Mouse (Mus musculus) forebrain, postnatal 0 days (tissue): ENCODE data around the gene Olfr1377. TPM values are rescaled to one million over a fixed set of nuclear protein-coding genes. Genes with fewer than 3 reads are reported as not detected.

Source experiments
- ATAC-seq: fragments of 200-750 bp; cut with Nextera tagmentation; 2 replicates; pipeline ENCODE4 v1.8.0; 2017; ENCODE audit warnings: mild to moderate bottlenecking, moderate library complexity
- DNase-seq: peaks from one replicate; pipeline ENCODE4 v3.0.0-alpha.2; 2015
- H3K27ac ChIP-seq: fragments of 300-500 bp; sonication (generic); 2 replicates; pipeline ENCODE4 v1.5.1; 2014; ENCODE audit warnings: low read depth, mild to moderate bottlenecking, antibody characterized with exemption, low read length, moderate library complexity, mixed read lengths
- H3K27me3 ChIP-seq: fragments of 300-500 bp; sonication (generic); 2 replicates; pipeline ENCODE4 v1.6.1; 2014; ENCODE audit warnings: mild to moderate bottlenecking, low read length, mixed read lengths; ENCODE audit not compliant: insufficient read depth
- H3K36me3 ChIP-seq: fragments of 300-500 bp; sonication (generic); 2 replicates; pipeline ENCODE4 v1.6.1; 2014; ENCODE audit warnings: mild to moderate bottlenecking, moderate library complexity; ENCODE audit not compliant: insufficient read depth
- H3K4me1 ChIP-seq: fragments of 300-500 bp; sonication (generic); 2 replicates; pipeline ENCODE4 v1.6.1; 2014; ENCODE audit warnings: antibody characterized with exemption; ENCODE audit not compliant: insufficient read depth
- H3K4me2 ChIP-seq: fragments of 300-500 bp; sonication (generic); 2 replicates; pipeline ENCODE4 v1.6.1; 2014; ENCODE audit warnings: low read depth, mild to moderate bottlenecking, moderate library complexity
- H3K4me3 ChIP-seq: fragments of 300-500 bp; sonication (generic); 2 replicates; pipeline ENCODE4 v1.5.1; 2014; ENCODE audit warnings: low read depth, low read length, mixed read lengths
- H3K9ac ChIP-seq: fragments of 300-500 bp; sonication (generic); 2 replicates; pipeline ENCODE4 v1.6.1; 2014; ENCODE audit warnings: mild to moderate bottlenecking
- H3K9me3 ChIP-seq: fragments of 300-500 bp; sonication (generic); 2 replicates; pipeline ENCODE4 v1.6.1; 2016; ENCODE audit warnings: low read length
- CTCF ChIP-seq: sonication (generic); IDR thresholded peaks from 2 replicates; pipeline ENCODE4 v1.5.1; 2016; ENCODE audit warnings: antibody characterized with exemption, control low read depth, low read depth
- WGBS: fragments of 180-500 bp; shearing (Covaris S2); extraction: QIAGEN DNeasy Blood & Tissue Kit; methylation state at CpG from one replicate; pipeline ENCODE4 v1.1.7; 2014; 5-methylcytosine and 5-hydroxymethylcytosine counted together
- polyA plus RNA-seq: library from polyadenylated mRNA; unstranded; fragments of >200 nt; fragmentation: Nextera tagmentation; extraction: Ambion mirVana; gene quantifications from 2 replicates; pipeline ENCODE4 v1.2.1, GENCODE M21; 2015
- total RNA-seq: library from RNA; depleted of rRNA; stranded (reverse); fragments of >200 nt; gene quantifications from 2 replicates; pipeline ENCODE4 v1.2.3, GENCODE M21; 2014; rRNA removed

The Olfr1377 gene
- total RNA-seq = not detected in 2 replicates
- polyA plus RNA-seq = not detected in 2 replicates

- 59% methylated on average over 5 of the region's 5 CpGs for WGBS
Measured at GRCm38 (mm10) chr11:50981667-50982066, at the start of gene Olfr1377. TSS of gene Olfr1377 (plus strand) at chr11:50981967.

GRCm38 (mm10) chr11:50932040-50932439, 49.7 kb upstream of the Olfr1377 start:
- Histone ChIP-seq H3K27ac (0 out of 2 replicates have a peak overlapping the region, but pooled peaks have one; percentile 22), H3K4me1 (peaks cover 5% of the 10 kb centered on the region; the same call in 1 of the 2 replicates), H3K9ac (peak overlapping the region; percentile 72; the same call in 1 of the 2 replicates), H3K4me2 (peak overlapping the region; percentile 89), H3K9me3 (no peaks in the 10 kb centered on the region), H3K27me3 (no peaks in the 10 kb centered on the region), H3K36me3 (no peaks in the 10 kb centered on the region), H3K4me3 (peak overlapping the region; percentile 66)
- no peak for TF ChIP-seq CTCF
- WGBS = 61% methylated on average over 1 of the region's 1 CpGs
- DNase-seq (no peak), ATAC-seq (no peak)

More at GRCm38 (mm10) chr11:50981667-50982066, at the start of gene Olfr1377:
- no peaks in the 10 kb centered on the region for H3K36me3 ChIP-seq
- H3K9ac ChIP-seq = no peak within 1 kb of the TSS
- DNase-seq (no peak), ATAC-seq (no peak)
- H3K4me2 ChIP-seq = no peak within 1 kb of the TSS
- no peaks in the 10 kb centered on the region for H3K4me1 ChIP-seq
- no peaks in the 10 kb centered on the region for H3K27me3 ChIP-seq
- H3K27ac ChIP-seq = no peak within 1 kb of the TSS
- H3K4me3 ChIP-seq = no peak within 1 kb of the TSS
- no peak for TF ChIP-seq CTCF
- H3K9me3 ChIP-seq = no peaks in the 10 kb centered on the region

- DNase-seq (no peak), ATAC-seq (no peak)
- Histone ChIP-seq H3K27me3 (no peaks in the 10 kb centered on the region), H3K27ac (no peak overlapping the region), H3K36me3 (no peaks in the 10 kb centered on the region), H3K4me3 (no peak overlapping the region), H3K9me3 (no peaks in the 10 kb centered on the region), H3K9ac (no peak overlapping the region), H3K4me2 (no peak overlapping the region), H3K4me1 (no peaks in the 10 kb centered on the region)
- no peak for TF ChIP-seq CTCF
- WGBS = 80% methylated on average over 8 of the region's 8 CpGs
Measured at GRCm38 (mm10) chr11:50938435-50938834, 43.3 kb upstream of the Olfr1377 start.

GRCm38 (mm10) chr11:50939621-50940366, 42.0 kb upstream of the Olfr1377 start:
- Histone ChIP-seq H3K27me3 (no peaks in the 10 kb centered on the region), H3K4me2 (no peak overlapping the region), H3K36me3 (no peaks in the 10 kb centered on the region), H3K4me1 (no peaks in the 10 kb centered on the region), H3K27ac (no peak overlapping the region), H3K4me3 (no peak overlapping the region), H3K9me3 (no peaks in the 10 kb centered on the region), H3K9ac (no peak overlapping the region)
- peak; percentile 95 for TF ChIP-seq CTCF
- WGBS = 38% methylated on average over 14 of the region's 14 CpGs
- peak; percentile 86 for DNase-seq
- peak; percentile 53 for ATAC-seq

- DNase-seq (no peak), ATAC-seq (no peak)
- TF ChIP-seq CTCF = no peak
- H3K36me3 ChIP-seq = no peaks in the 10 kb centered on the region
- H3K9me3 ChIP-seq = no peaks in the 10 kb centered on the region
- H3K27me3 ChIP-seq = no peaks in the 10 kb centered on the region
- no peak overlapping the region for H3K4me2 ChIP-seq
- no peak overlapping the region for H3K27ac ChIP-seq
- no peaks in the 10 kb centered on the region for H3K4me1 ChIP-seq
- WGBS = 76% methylated on average over 12 of the region's 12 CpGs
- no peak overlapping the region for H3K4me3 ChIP-seq
- no peak overlapping the region for H3K9ac ChIP-seq
Measured at GRCm38 (mm10) chr11:50942386-50942785, 39.4 kb upstream of the Olfr1377 start.

- no peak within 1 kb of the TSS for H3K27ac ChIP-seq
- no peak within 1 kb of the TSS for H3K9ac ChIP-seq
- no peak within 1 kb of the TSS for H3K4me2 ChIP-seq
- no peaks in the 10 kb centered on the region for H3K4me1 ChIP-seq
- ATAC-seq (no peak), DNase-seq (no peak)
- H3K4me3 ChIP-seq = no peak within 1 kb of the TSS
- no peak for TF ChIP-seq CTCF
- no peaks in the 10 kb centered on the region for H3K36me3 ChIP-seq
- no peaks in the 10 kb centered on the region for H3K27me3 ChIP-seq
- H3K9me3 ChIP-seq = no peaks in the 10 kb centered on the region
- 84% methylated on average over 14 of the region's 14 CpGs for WGBS
Measured at GRCm38 (mm10) chr11:50943506-50943905, 38.3 kb upstream of the Olfr1377 start, which contains the start of gene 4933414I15Rik. TSS of gene 4933414I15Rik (minus strand) at chr11:50943765.

GRCm38 (mm10) chr11:50952290-50952689, 29.5 kb upstream of the Olfr1377 start:
- no peak for TF ChIP-seq CTCF
- no peak overlapping the region for H3K4me3 ChIP-seq
- no peaks in the 10 kb centered on the region for H3K4me1 ChIP-seq
- no peaks in the 10 kb centered on the region for H3K36me3 ChIP-seq
- WGBS = 72% methylated on average over 14 of the region's 14 CpGs
- H3K4me2 ChIP-seq = no peak overlapping the region
- no peak overlapping the region for H3K27ac ChIP-seq
- no peaks in the 10 kb centered on the region for H3K27me3 ChIP-seq
- no peak for ATAC-seq
- peak; percentile 9 for DNase-seq
- H3K9ac ChIP-seq = no peak overlapping the region
- no peaks in the 10 kb centered on the region for H3K9me3 ChIP-seq
